Mouse (Mus musculus) spleen, adult 10 weeks (tissue): ENCODE measurements around the gene Ttc41. TPM values are rescaled to one million over a fixed set of nuclear protein-coding genes. Genes with fewer than 3 reads are reported as not detected.

ENCODE experiments used
- polyA plus RNA-seq: library from polyadenylated mRNA; stranded (reverse); fragments of 350-450 nt; fragmentation: Illumina TruSeq; extraction: RNeasy Lipid Tissue Mini Kit (QIAGEN cat#74804); gene quantifications from one replicate; pipeline ENCODE4 v1.2.3, GENCODE M21; 2015; ENCODE audit warnings: low replicate concordance; ENCODE audit not compliant: insufficient read depth

Ttc41 gene
- 3.1 TPM for polyA plus RNA-seq

GRCm38 (mm10) chr10:86705318-86705921 lies at the start of gene Ttc41, which contains the start of gene Hsp90b1:
Ttc41 (plus strand) TSS chr10:86705811.
Hsp90b1 (minus strand) TSS chr10:86705509.

GRCm38 (mm10) chr10:86763672-86764071 lies 58.1 kb downstream of the Ttc41 start, which contains the start of gene Gm49358:
Gm49358 (plus strand) TSS chr10:86763972.

GRCm38 (mm10) chr10:86778398-86779116 lies 72.9 kb downstream of the Ttc41 start, which contains the start of gene Nt5dc3:
Nt5dc3 (plus strand) TSS chr10:86779005.

Other genes with a start within 250 kb of the Ttc41 start
- not detected for gene Syn3, start 206.9 kb upstream of the Ttc41 start, polyA plus RNA-seq
- gene Hsp90b1, start 302 bp upstream of the Ttc41 start, polyA plus RNA-seq: 843 TPM
- 3.0 TPM for gene Gm49358, start 58.2 kb downstream of the Ttc41 start, polyA plus RNA-seq
- 7.0 TPM for gene Nt5dc3, start 73.2 kb downstream of the Ttc41 start, polyA plus RNA-seq